Mouse (Mus musculus): ENCODE results near the gene Pkd2l1. TPM values are rescaled to one million over a fixed set of nuclear protein-coding genes. Genes with fewer than 3 reads are reported as not detected.

Pkd2l1 gene
- polyA plus RNA-seq, 1 experiment from 2014 or later = 0.36 TPM

Other genes with a start within 250 kb of the Pkd2l1 start
- gene Cpn1, start 205.9 kb downstream of the Pkd2l1 start, polyA plus RNA-seq (2016; fragmentation: Nextera tagmentation; extraction: Ambion mirVana) = 0.20 and 0.26 TPM in 2 replicates
- gene Cyp2c23, start 163.2 kb downstream of the Pkd2l1 start, polyA plus RNA-seq (2016; fragmentation: Nextera tagmentation; extraction: Ambion mirVana) = not detected in 2 replicates
- 23.3 and 23.5 TPM in 2 replicates for gene Erlin1, start 122.7 kb downstream of the Pkd2l1 start, polyA plus RNA-seq (2016; fragmentation: Nextera tagmentation; extraction: Ambion mirVana)
- gene Chuk, start 85.0 kb downstream of the Pkd2l1 start, polyA plus RNA-seq (2016; fragmentation: Nextera tagmentation; extraction: Ambion mirVana) = 64.8 and 66.2 TPM in 2 replicates
- gene Cwf19l1, start 56.6 kb downstream of the Pkd2l1 start, polyA plus RNA-seq (2016; fragmentation: Nextera tagmentation; extraction: Ambion mirVana) = 35.6 and 38.6 TPM in 2 replicates
- gene Bloc1s2, start 46.0 kb downstream of the Pkd2l1 start, polyA plus RNA-seq (2016; fragmentation: Nextera tagmentation; extraction: Ambion mirVana) = 125 and 138 TPM in 2 replicates
- 0.93 and 1.6 TPM in 2 replicates for gene Scd3, start 10.8 kb upstream of the Pkd2l1 start, polyA plus RNA-seq (2016; fragmentation: Nextera tagmentation; extraction: Ambion mirVana)
- gene Scd2, start 101.2 kb upstream of the Pkd2l1 start, polyA plus RNA-seq (2016; fragmentation: Nextera tagmentation; extraction: Ambion mirVana) = 404 and 420 TPM in 2 replicates
- gene Scd4, start 140.7 kb upstream of the Pkd2l1 start, polyA plus RNA-seq (2016; fragmentation: Nextera tagmentation; extraction: Ambion mirVana) = 0.07 and 0.10 TPM in 2 replicates
- gene Scd1, start 215.4 kb upstream of the Pkd2l1 start, polyA plus RNA-seq (2016; fragmentation: Nextera tagmentation; extraction: Ambion mirVana) = 7.8 and 10.0 TPM in 2 replicates